Mouse (Mus musculus): ENCODE data around the gene Bcar1.

- TF ChIP-seq CTCF (IDR thresholded peaks at IDR 0.05; ENCODE audit: low read depth) (no peak), EP300 (optimal IDR thresholded peaks at IDR 0.05) (no peak)
These were observed 36.1 kb upstream of the Bcar1 start for GRCm38 (mm10) chr8:111779690-111780089.

Data from stomach, postnatal 0 days (tissue).